Mouse (Mus musculus): ENCODE results near the gene Rnaset2b.
"Not testable (repeated sequence)": the region's sequence is repeated elsewhere in the genome, so short reads cannot be mapped to it uniquely, and the experiment has no call there.

Rnaset2b gene

DNA sequence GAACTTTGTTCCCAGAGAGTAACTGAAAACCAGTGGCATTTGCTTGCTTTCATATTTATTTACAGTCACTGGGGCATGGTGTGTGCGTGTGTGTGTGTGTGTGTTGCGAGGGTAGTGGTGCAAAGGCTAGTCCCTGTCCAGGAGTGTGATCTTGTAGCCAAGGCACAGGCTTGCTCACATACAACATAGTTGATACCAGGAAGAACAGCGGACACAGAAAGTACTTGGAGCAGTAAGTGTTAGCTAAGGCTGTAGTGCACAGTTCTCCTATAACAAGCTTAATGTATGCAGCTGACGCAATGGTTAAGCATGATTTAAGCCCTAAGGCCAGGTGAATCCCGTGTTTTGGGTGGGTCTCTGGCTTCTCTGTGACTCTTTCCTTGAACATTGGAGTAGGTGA, 8.9 kb downstream of the Rnaset2b start:
- peak in 1 of 2 experiments; percentile 67 for DNase-seq (ENCODE audit: inconsistent age in 2 of 2, low spot score in 1 of 2)

DNA sequence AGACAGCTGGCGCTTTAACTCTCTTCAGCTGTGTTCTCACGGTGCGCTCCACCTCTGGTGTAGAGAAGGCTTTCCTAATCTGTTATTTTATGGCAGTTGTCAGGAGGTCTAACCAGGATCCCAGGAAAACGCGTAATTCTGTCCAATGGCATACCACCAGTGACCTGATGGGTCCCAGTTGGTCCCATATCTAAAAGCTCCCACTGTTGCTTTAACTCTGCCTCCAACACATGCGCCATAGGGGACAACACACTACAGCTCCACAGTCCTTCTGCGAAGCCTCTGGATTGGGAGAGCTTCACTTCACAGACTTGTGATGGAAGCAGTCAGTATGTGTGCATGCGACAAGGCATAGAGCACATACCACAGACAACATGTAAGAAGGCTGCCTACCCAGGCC, 9.7 kb downstream of the Rnaset2b start:
- DNase-seq (ENCODE audit: inconsistent age in 2 of 2, low spot score in 1 of 2), result peak in 1 of 2 experiments; percentile 75

DNA sequence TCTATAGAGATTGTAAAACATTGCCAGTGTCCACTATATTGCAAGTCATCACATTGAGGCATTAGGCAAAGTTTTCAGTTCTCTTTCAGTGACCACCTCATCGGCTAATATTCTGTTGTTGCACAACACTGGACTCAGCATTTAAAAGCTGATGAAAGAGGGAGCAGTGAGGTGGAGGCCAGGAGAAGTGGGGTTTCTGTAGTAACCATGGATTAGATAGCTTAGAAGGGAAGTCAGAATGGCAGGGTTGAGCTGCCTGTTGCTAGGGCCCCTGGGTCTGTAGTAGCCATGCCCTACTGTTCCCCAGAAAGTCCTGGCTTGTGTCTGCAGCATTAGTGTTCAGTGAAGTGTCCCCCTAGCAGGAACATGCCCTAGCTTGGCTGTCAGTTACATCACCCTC, 15.7 kb downstream of the Rnaset2b start:
- peak in 1 of 2 experiments; percentile 21 for DNase-seq (ENCODE audit: inconsistent age in 2 of 2, low spot score in 1 of 2)

DNA sequence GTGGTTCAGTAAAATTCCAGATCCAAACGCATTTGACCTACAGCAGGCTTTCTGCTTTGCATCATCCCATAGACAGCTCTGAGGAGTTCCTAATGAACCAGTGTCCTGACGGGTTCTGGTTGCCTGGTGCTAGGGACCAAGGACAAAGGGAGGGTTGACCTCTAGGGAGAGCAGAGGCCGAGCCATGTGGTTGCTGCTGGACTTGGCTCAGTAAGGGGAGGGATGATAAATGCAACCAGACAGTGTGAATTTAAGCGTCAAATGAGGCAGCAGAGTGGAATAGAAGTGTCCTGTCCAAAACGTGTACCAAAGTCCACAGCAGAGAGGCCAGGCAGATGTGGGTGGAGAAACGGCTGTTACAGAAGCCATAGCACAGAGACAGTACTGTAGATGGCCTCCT, 25.1 kb downstream of the Rnaset2b start:
- DNase-seq (ENCODE audit: inconsistent age in 2 of 2, low spot score in 1 of 2), result not testable (repeated sequence)

DNA sequence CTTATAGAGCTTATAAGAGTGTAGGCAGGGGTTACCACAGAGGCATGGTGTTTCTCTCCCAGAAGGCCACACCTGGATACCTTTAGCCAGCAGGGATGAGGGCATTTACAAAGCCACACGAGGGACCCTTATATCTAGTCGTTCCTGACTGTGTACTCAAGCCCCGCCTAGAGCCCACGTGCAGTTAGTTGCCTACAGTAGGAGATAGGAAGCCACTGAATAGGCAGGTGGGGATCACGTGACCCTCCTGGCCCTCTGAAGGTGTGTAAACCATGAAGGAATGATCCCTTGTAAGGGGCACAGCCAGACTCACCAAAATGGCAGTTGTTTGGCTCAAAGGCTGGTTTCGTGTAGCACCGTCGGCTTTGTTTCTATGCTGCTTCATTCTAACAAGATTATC, 26.4 kb downstream of the Rnaset2b start:
- DNase-seq (ENCODE audit: inconsistent age in 2 of 2, low spot score in 1 of 2), result peak in 1 of 2 experiments; percentile 19

DNA sequence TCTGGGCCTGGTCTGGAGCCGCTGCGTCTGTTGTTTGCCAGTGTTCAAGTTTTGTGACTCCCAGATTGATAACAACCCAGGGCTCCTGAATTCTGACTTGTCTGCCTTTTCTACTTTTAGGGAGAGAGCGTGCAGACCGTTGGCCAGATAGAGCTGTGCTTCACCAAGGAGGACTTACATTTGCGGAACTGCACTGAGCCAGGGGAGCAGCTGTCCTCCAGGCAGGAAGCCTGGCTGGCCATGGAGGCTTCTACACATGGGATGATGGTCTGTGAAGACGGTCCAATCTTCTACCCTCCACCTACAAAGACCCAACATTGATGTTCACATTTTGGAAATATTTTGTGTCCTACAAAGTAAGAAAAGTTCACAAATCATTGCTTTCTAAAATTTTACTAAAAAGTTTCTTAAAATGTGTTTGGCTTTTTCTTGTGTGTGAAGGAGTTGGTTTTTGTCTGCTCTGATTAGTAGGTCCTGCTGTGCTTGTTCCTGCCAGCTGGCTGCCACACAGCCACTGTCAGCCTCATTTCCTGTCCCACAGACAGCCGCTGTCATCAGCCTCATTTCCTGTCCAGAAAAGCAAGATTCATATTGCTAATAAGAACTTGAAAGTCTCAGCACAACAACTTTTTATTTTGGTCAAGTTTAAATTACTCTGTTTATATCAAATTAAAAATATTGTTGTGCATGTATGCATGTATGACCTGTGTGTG, 27.5 kb downstream of the Rnaset2b start:
- DNase-seq (ENCODE audit: inconsistent age in 2 of 2, low spot score in 1 of 2), result not testable (repeated sequence)

DNA sequence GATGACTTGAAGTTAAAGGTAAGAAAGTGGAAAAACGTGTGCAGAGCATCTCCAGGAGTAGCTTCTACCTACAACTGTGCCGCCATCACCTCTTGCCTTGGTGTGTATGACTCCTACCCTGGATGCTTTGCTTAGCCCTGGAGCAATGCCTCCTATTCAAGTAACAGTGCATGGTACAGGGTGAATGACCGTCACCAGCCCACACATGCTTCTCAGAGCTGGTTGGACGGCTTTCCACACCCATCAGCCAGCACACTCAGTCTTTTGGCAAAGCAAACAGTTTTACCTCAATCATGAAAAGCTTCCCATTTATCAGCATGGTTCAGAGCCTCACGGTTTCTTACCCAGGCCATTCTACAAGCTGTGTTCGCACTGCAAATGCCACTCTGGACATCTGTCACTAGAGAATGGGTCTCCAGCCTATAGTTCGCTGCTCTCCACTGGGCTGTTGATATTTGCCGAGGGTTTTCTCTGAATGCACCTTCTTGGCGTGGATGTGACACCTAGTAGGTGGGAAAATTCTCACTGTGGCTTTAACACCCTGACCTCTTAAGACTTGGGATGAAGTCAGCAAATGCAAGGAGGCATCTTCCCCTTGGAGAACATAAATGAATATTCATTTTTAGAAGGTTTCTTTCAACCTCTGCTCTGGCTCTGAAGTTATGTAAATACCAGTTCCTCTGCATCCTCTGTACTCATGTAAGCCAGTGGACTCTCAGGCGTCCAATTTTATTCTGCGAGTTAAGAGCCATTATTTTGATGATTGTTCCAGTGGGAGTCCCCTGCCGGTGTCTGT, 31.6 kb downstream of the Rnaset2b start:
- DNase-seq (ENCODE audit: inconsistent age in 2 of 2, low spot score in 1 of 2), result peak in 1 of 2 experiments; percentile 57

DNA sequence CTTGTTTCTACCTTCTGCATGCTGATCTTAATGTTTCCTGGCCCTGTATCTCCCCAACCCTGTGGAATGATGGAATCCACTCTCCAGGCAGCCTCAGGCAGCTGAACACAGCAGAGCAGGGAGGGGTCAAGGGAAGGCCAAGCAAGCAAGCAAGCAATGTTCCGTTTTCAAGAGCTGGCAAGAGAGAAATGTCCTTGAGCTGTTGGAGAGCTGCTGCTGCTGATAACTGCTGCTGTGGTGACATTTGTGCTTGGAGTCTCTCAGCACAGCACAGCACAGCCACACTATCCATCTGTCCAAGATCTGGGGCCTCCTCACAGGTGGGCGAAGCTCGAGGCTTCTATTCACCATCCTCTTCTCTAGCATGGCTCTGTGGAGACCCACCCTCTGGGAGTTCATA, 33.0 kb downstream of the Rnaset2b start:
- not testable (repeated sequence) for DNase-seq (ENCODE audit: inconsistent age in 2 of 2, low spot score in 1 of 2)

DNA sequence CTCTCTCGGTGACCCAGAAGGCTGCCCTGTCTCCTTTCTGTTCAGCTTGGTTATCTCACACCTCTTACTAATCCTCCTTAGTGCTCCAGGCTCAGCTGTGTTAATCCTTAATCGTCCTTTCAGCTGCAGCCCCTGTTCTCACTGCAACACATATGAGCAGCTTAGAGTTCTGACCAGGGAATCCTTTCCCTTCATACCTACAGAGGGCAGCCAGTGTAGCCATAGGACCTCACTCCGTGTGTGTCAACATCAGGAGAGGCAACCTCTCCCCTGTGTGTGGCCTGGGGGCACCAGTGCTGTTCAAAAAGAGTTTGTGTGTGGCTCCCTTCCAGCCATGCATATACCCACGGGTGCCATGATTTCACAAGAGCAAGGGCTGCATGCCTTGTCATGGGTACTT, 35.2 kb downstream of the Rnaset2b start:
- peak in 1 of 2 experiments; percentile 63 for DNase-seq (ENCODE audit: inconsistent age in 2 of 2, low spot score in 1 of 2)

DNA sequence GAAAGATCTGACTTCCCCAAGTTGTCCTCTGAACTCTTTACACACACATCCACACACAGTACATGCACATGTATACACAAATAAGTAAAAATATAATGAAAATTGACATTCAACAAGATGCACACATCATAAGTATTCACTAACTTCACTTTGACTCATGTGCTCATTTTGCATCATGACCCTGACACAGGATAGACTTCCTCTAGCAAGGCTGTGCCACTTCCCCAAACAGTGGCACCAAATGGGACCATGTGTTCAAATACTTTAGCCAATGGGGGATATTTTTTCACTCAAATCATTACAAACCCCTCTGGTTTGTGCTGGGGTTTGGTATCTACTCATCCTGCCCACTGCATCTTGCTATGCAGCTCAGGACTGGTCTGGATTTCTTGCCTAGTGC, 38.5 kb downstream of the Rnaset2b start:
- not testable (repeated sequence) for DNase-seq (ENCODE audit: inconsistent age in 2 of 2, low spot score in 1 of 2)

DNA sequence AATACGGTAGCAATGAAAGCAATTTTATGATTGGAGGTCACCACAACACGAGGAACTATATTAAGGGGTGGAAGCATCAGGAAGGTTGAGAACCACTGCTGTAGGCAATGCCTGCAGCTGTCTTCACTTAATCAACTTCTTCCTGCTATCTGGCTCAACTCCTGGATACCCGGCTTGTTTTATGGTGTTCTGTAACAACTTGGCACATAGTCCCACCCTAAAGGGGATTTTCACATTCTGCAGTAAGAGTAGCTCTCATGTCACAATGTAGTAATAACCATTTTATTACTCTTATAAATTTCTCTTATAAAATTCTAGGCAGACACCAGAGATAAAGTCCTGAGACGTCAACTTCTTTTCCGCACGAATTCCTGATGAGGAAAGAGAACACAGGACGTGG, 39.0 kb downstream of the Rnaset2b start:
- DNase-seq (ENCODE audit: inconsistent age in 2 of 2, low spot score in 1 of 2), result not testable (repeated sequence)

DNA sequence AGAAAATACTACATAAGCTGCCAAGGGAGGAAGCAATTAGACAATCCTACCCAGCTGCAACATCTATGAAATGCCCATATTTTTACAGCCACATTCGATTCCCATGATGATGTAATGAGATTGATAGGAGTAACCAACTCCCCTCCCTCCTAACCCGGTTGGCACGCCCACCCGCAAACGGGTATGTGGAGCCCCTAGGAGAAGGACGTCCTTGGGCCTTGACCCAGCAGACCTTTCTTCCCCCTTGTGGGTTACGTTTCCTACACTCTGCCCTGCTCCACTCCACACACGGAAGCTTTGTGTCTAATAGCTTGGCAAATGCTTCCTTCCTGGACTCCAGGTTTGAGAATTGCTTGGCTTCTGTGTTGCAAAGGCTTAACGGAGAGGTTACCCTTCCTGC, 39.5 kb downstream of the Rnaset2b start:
- DNase-seq (ENCODE audit: inconsistent age in 2 of 2, low spot score in 1 of 2), result not testable (repeated sequence)

DNA sequence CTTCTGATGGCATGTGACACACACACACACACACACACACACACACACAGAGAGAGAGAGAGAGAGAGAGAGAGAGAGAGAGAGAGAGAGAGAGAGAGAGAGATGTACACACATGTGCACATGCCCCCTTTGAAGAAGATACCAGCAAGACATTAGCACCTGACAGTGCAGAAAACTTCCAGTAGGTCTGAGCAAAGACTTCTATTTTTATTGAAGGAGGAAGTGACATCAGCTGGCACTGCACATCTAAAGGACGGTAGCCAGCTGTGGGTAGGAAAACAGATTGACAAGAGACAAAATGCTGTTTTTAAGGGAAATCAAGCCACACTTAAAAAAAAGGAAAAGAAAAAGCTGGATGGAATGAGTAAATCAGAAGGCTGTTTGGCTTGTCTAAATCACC, 43.8 kb downstream of the Rnaset2b start:
- DNase-seq (ENCODE audit: inconsistent age in 2 of 2, low spot score in 1 of 2), result not testable (repeated sequence)

DNA sequence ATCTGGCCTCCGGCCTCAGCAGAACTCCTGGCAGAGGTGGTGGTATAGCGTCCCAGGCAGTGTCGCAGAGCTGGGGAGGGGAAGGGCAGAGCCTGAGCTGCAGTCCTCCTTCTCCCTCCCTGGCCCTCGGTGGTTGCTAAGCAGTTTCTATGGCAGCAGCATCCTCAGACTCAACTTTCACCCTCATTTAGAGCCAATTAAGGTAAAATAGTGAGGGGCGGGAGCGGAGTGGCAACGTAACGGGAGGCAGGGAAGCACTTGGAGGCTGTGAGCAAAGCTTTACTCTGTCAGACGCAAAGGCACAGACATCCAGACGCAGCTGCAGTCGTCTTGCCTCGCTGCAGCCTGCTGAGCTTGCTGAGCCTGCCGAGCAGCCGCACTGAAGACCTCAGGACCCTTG, 54.8 kb downstream of the Rnaset2b start, which contains the start of gene Gm1604a:
Gene Gm1604a (plus strand): TSS at position 312 of the 400 bp plus-strand sequence.
- not testable (repeated sequence) for DNase-seq (ENCODE audit: inconsistent age in 2 of 2, low spot score in 1 of 2)

DNA sequence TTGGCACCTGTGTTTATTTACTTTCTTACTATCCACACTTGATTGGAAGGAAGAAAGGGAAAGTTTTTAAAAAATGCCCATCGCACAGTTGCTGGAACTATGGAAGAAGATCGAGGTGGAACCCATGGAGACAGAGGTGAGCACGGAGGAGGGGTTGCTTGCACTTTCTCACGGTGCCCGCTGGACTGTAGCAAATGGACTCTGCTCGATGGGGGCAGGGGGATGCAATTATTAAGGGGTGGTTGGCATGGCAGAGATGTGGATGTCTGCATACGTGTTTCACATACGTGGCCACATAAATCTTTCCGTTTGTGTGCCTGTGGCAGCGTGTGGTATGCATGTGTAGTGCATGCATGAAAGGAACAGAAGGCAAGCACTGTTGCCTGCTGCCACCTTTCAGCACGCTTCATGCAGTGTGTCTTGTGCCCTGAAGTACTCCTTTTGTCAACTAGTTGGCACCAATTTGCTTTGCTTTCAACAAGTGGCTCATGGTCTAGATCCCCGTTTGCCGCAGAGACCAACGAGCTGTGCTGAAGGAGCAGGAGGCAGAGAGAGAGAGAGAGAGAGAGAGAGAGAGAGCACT, 55.4 kb downstream of the Rnaset2b start:
- not testable (repeated sequence) for DNase-seq (ENCODE audit: inconsistent age in 2 of 2, low spot score in 1 of 2)

DNA sequence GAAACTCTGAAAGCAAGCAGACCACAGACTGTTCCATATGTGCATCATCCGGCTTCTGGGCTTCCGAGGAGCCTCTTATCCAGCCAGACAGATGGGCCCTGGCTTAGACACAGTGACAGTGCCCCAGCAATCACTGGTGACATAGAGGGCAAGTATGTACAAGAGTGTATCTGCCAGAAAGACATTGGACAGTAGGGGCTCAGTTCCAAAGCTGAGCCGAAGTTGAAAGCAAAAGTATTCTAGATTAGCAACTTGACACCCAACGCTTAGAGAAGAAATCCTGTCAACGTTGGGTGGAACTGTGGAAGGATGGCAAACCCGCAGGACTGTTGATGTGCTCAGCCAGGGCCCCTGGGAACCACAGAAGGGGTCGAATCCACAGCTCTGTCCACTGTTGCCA, 59.8 kb downstream of the Rnaset2b start:
- not testable (repeated sequence) for DNase-seq (ENCODE audit: inconsistent age in 2 of 2, low spot score in 1 of 2)

DNA sequence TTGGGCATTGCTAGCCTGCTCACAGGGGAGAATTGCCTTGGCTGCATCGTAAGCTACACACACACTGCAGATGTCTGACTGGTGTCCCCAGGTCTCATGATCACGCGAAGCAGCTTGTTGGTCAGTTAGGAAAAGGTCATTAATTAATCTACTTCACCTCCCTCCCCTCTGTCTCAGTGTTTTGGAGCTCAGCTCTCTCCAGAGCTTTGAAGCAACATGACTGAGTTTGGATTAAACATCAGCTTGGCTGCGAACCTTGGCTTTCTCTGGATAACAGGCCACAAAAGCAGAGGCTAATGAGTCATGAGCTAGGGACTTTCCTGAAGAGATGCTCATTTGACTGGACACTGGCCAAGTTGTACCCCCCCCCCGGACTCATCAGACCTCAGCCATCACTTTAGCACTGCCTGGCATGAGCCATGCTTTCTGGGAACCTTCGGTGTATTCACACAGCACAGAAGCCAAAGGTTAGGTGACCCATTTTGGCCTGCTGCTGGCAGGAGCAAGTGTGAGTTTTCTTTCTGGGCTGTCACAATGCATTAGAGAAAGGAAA, 60.3 kb downstream of the Rnaset2b start:
- not testable (repeated sequence) for DNase-seq (ENCODE audit: inconsistent age in 2 of 2, low spot score in 1 of 2)

DNA sequence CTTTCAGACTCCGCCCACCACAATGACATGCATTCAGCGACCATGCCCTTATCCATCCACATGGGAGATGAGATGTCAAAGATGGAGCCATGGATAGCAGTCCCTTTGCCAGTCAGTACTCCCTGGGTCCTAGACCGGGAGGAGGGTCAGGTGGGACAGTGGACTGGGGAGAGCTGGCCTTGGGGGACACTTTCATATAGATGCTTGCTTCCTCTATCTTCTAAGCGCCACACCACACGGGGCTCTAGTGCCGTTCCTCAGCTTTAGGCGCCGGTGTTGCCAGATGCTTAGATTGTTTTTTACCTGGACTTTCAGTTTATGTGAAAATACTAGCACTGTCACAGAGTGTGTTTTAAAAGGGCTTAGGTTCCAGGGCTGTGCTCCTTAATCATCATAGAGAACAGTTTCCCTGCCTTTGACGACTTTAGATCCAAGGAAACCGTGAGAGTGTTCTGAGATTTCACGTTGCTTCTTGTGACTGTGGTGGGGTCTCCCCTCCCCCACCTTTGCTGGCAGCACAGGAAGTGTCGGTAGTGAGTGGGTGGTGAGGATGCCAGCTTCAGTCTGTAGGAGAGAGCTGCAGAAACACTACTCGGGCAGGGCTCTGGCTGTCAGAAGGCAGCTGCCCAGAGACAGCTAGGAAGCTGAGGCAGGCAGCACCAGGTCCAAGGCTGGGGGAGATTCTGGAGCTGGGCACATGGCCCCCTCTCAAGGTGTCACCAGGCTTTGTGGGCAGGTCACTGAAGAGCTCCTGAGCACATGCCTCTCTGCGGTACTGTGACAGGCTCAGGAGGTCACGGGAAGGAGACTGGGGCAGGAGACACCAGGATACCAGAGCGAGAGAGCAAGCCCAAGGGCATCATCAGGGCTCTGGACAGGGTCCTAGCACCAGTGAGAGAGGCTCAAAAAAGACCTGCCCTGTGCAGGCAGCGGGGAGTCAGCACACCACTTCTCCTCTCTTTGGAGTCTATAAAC, 63.0 kb downstream of the Rnaset2b start:
- DNase-seq (ENCODE audit: inconsistent age in 2 of 2, low spot score in 1 of 2), result not testable (repeated sequence)
